Mouse (Mus musculus) midbrain, embryonic 12.5 days (tissue): ENCODE results near the gene Kirrel2. TPM values are rescaled to one million over a fixed set of nuclear protein-coding genes. Genes with fewer than 3 reads are reported as not detected.

Experiments
- ATAC-seq: fragments of 200-750 bp; cut with Nextera tagmentation; 2 replicates; pipeline ENCODE4 v1.8.0; 2017; ENCODE audit warnings: low read depth, moderate TSS enrichment, moderate library complexity; ENCODE audit not compliant: low FRiP score
- H3K27ac ChIP-seq: fragments of 300-500 bp; sonication (generic); replicated peaks from 2 replicates; pipeline ENCODE4 v1.5.1; 2016; ENCODE audit warnings: mild to moderate bottlenecking
- H3K27me3 ChIP-seq: fragments of 300-500 bp; sonication (generic); 2 replicates; pipeline ENCODE4 v1.6.1; 2016; ENCODE audit warnings: mild to moderate bottlenecking
- H3K36me3 ChIP-seq: fragments of 300-500 bp; sonication (generic); 2 replicates; pipeline ENCODE4 v1.6.1; 2016
- H3K4me1 ChIP-seq: fragments of 300-500 bp; sonication (generic); 2 replicates; pipeline ENCODE4 v1.6.1; 2016
- H3K4me2 ChIP-seq: fragments of 300-500 bp; sonication (generic); replicated peaks from 2 replicates; pipeline ENCODE4 v1.6.1; 2016; ENCODE audit warnings: mild to moderate bottlenecking, moderate library complexity
- H3K4me3 ChIP-seq: fragments of 300-500 bp; sonication (generic); 2 replicates; pipeline ENCODE4 v1.5.1; 2016; ENCODE audit warnings: mild to moderate bottlenecking
- H3K9ac ChIP-seq: fragments of 300-500 bp; sonication (generic); replicated peaks from 2 replicates; pipeline ENCODE4 v1.6.1; 2016; ENCODE audit warnings: mild to moderate bottlenecking, moderate library complexity
- H3K9me3 ChIP-seq: fragments of 300-500 bp; sonication (generic); 2 replicates; pipeline ENCODE4 v1.6.1; 2016; ENCODE audit warnings: mild to moderate bottlenecking
- WGBS: fragments of 180-500 bp; shearing (Covaris S2); methylation state at CpG from one replicate; pipeline ENCODE4 v1.1.7; 2016; 5-methylcytosine and 5-hydroxymethylcytosine counted together
- polyA plus RNA-seq: library from polyadenylated mRNA; unstranded; fragments of >200 nt; fragmentation: Nextera tagmentation; extraction: Ambion mirVana; gene quantifications from 2 replicates; pipeline ENCODE4 v1.2.1, GENCODE M21; 2016

Gene Kirrel2
- polyA plus RNA-seq, 1 experiment from 2014 or later, result 4.7 TPM

DNA sequence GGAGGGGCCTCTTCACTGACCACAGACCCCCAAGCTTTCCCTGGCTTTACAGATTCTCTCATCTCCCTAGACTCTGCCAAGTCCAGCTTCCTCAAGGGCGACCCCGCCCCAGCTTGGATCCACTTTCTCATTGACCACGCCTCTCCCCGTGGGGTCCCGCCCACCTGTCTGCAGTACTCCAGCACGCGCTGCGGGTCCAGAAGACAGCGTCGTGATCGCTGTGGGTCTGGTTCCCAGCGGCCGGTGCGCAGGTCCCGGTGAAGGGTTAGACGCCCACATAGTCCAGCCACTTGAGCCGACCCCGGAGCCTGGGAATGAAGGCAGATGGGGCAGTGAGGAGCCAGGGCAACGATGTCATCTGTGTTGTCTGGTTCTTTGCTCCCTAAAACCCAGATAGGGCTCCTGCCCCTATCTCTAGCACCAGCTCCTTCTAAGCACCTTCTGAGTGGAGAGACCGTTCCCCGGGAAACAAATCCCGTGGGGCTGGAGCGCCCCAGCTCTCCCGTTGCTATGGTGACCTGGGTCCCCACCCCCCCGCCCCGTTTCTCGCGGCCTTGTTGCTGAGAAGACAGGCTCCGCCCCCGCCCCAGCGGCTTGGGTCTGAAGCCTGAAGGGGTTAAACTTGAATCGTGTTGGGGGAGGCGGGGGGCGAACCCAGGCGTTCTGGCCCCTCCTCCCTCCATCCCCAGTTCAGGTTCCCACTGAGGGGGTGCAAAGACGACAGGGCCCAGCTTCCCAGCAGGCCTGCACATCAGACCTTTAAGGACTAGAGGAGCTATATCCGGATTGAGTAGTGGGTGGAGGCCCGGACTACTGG, 13.1 kb downstream of the Kirrel2 start:
- H3K27ac ChIP-seq, result peak overlapping the region; percentile 98
- peak overlapping the region; percentile 90 for H3K9ac ChIP-seq
- peak overlapping the region; percentile 89 for H3K4me3 ChIP-seq
- 0% methylated on average over 38 of the region's 38 CpGs for WGBS
- H3K4me1 ChIP-seq, result peaks cover 37% of the 10 kb centered on the region
- peak overlapping the region; percentile 79 for H3K4me2 ChIP-seq
- H3K9me3 ChIP-seq, result 0 out of 2 replicates have a peak, but pooled peaks cover 7% of the 10 kb centered on the region
- no peaks in the 10 kb centered on the region for H3K27me3 ChIP-seq
- peak; percentile 62 for ATAC-seq
- H3K36me3 ChIP-seq, result peaks cover 38% of the 10 kb centered on the region

DNA sequence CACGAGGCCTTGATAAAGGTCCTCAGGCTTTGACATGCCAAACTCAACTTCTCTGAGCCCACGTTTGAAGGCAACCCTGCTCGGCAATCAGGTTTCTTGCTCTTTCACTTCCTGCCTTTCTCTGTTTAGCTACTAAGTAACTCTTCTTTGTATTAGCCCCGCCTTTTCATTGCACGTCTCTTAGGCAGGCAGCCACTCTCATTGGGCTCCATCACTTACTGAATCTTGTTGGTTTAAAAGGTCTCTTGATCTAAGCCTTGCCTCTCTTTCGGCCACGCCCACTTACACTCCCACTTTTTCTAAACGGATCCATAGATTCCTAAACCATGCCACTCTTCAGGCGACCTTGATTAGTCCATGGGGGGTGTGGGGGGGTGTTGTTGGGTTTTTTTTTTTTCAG, 13.8 kb downstream of the Kirrel2 start:
- H3K27me3 ChIP-seq, result no peaks in the 10 kb centered on the region
- H3K9me3 ChIP-seq, result 0 out of 2 replicates have a peak, but pooled peaks cover 7% of the 10 kb centered on the region
- peak overlapping the region; percentile 98 for H3K27ac ChIP-seq
- ATAC-seq, result no peak
- 18% methylated on average over 9 of the region's 9 CpGs for WGBS
- peak overlapping the region; percentile 89 for H3K4me3 ChIP-seq
- peaks cover 45% of the 10 kb centered on the region for H3K36me3 ChIP-seq
- H3K4me2 ChIP-seq, result peak overlapping the region; percentile 79
- peaks cover 37% of the 10 kb centered on the region for H3K4me1 ChIP-seq
- H3K9ac ChIP-seq, result no peak overlapping the region

DNA sequence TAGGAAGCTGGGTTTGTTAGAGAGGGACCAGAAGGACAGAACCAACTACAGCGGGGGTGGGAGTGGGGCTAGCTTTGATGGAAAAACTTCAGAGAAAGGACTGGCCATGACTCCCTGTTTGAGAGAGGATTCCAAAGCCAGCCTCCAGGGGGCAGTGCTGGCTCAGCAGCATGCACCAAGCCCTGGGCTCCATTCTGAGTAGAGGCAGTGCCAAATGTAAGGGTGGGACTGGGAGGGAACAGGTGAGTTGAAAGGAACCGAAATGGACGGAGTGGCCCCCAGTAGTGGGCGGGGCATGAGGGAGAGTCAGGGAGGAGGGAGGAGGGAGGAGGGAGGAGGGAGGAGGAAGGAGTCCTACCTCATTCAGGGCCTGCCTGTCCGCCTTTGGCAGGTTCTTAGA, 16.8 kb downstream of the Kirrel2 start:
- WGBS, result 25% methylated on average over 5 of the region's 5 CpGs
- peaks cover 73% of the 10 kb centered on the region for H3K36me3 ChIP-seq
- no peaks in the 10 kb centered on the region for H3K9me3 ChIP-seq
- no peak overlapping the region for H3K4me3 ChIP-seq
- H3K27ac ChIP-seq, result no peak overlapping the region
- H3K27me3 ChIP-seq, result peaks cover 8% of the 10 kb centered on the region; the same call in 1 of the 2 replicates
- H3K9ac ChIP-seq, result no peak overlapping the region
- no peak overlapping the region for H3K4me2 ChIP-seq
- ATAC-seq, result no peak
- peaks cover 31% of the 10 kb centered on the region for H3K4me1 ChIP-seq

DNA sequence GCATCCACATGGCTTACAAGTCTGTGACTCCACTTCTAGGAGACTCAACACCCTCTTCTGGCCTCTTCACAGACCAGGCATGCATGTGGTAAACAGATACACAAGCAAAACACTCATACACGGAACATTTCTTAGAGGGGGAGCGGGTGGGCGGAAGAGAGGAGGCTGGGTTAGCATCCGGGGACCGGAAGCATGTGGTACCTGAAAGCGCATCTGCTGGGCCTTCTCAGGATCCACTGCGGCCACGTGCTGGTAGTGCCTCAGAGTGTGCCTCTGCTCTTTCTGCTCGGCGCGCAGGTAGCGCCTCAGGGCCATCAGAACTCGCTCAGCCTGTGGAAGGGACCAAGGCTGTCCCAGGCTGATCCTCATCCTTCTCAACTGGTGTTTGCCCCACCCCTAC, 17.8 kb downstream of the Kirrel2 start:
- H3K4me1 ChIP-seq, result peaks cover 24% of the 10 kb centered on the region
- no peak overlapping the region for H3K27ac ChIP-seq
- WGBS, result 78% methylated on average over 13 of the region's 13 CpGs
- peaks cover 8% of the 10 kb centered on the region; the same call in 1 of the 2 replicates for H3K27me3 ChIP-seq
- H3K9me3 ChIP-seq, result no peaks in the 10 kb centered on the region
- peaks cover 82% of the 10 kb centered on the region for H3K36me3 ChIP-seq
- H3K4me2 ChIP-seq, result no peak overlapping the region
- 0 out of 2 replicates have a peak overlapping the region, but pooled peaks have one; percentile 11 for H3K9ac ChIP-seq
- H3K4me3 ChIP-seq, result no peak overlapping the region
- no peak for ATAC-seq

DNA sequence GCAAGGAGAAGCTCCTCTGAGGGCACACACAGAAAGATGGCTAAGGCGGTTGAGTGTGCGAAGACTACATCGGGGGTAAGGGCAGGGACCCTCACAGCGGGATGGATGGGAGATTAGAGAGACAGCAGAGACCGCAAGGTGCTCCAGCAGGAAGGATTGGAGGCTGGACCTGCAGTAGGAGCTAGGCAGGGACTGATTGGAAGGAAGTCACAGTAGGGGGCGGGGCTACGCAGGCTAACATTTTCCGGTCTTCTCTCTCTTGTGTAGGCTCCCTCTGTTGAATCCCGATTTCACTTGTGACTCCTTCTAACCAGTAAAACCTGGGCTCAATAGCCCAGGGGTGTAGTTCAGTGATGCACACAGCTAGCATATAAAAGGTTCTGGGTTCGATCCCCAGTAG, 20.6 kb downstream of the Kirrel2 start:
- ATAC-seq, result no peak
- Histone ChIP-seq H3K27me3 (peaks cover 8% of the 10 kb centered on the region; the same call in 1 of the 2 replicates), H3K9ac (no peak overlapping the region), H3K4me3 (no peak overlapping the region), H3K4me1 (no peaks in the 10 kb centered on the region), H3K4me2 (no peak overlapping the region), H3K36me3 (peaks cover 72% of the 10 kb centered on the region), H3K9me3 (no peaks in the 10 kb centered on the region), H3K27ac (no peak overlapping the region)
- 20% methylated on average over 10 of the region's 10 CpGs for WGBS

DNA sequence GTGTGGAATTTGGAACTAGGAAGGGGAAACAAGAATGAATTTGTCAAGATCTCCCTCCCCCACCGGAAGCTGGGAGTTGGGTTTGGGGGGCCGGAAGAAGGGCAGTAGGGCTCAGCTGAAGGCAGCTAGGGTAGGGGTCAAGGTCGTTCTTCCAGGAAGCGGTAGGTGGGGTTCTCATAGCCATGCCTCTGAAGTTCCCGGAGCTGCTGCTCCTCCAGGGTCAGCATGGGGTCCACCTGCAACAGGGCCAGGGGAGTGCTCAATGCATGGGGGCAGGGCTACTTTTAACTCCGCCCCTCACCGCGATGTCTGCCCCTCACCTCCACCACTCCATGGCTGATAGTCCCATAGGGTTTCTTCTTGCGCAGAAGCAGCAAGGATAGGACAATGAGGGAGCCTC, 22.3 kb downstream of the Kirrel2 start:
- Histone ChIP-seq H3K4me2 (no peak overlapping the region), H3K27ac (no peak overlapping the region), H3K4me3 (no peak overlapping the region), H3K27me3 (peaks cover 8% of the 10 kb centered on the region; the same call in 1 of the 2 replicates), H3K36me3 (peaks cover 55% of the 10 kb centered on the region), H3K9me3 (no peaks in the 10 kb centered on the region), H3K4me1 (no peaks in the 10 kb centered on the region), H3K9ac (no peak overlapping the region)
- WGBS, result 57% methylated on average over 9 of the region's 9 CpGs
- ATAC-seq, result no peak

DNA sequence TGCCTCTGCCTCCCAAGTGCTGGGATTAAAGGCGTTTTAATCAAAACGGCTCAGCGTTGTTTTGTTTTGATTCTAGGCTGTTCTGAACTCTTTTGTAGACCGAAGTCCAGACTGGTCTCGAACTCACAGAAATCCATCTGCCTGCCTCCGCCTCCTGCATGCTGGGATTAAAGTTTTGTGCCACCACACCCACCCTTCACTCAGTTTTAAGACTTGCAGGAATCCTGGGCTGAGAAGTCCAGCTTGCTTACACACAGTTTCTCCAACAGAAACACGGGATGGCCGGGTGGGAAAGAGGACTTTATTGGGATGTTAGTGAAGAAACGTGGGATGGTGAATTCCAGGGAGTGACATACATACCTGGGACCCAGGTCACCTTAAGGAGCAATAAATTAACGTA, 22.8 kb downstream of the Kirrel2 start:
- Histone ChIP-seq H3K4me1 (no peaks in the 10 kb centered on the region), H3K4me3 (no peak overlapping the region), H3K36me3 (peaks cover 51% of the 10 kb centered on the region), H3K27me3 (peaks cover 8% of the 10 kb centered on the region; the same call in 1 of the 2 replicates), H3K9ac (no peak overlapping the region), H3K27ac (no peak overlapping the region), H3K4me2 (no peak overlapping the region), H3K9me3 (no peaks in the 10 kb centered on the region)
- WGBS, result 74% methylated on average over 10 of the region's 10 CpGs
- no peak for ATAC-seq

DNA sequence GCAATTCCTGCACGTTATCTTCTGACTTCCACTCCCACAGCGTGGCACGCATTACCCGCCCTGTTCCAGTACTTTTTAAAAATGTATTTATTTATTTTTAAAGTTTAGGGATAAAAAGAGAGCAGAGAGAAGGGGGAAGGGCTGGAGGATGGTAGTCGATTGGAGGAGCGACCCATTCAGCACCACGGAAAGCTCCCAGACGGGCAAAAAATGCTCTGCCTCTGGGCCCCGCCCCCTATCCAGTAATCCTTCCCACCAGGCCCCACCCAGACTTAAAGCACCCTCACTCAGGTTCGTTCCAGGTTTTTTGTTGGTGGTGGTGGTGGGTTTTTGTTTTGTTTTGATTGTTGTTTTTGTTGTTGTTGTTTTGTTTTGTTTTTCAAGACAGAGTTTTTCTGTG, 23.3 kb downstream of the Kirrel2 start:
- H3K4me3 ChIP-seq, result no peak overlapping the region
- ATAC-seq, result no peak
- no peak overlapping the region for H3K4me2 ChIP-seq
- H3K9ac ChIP-seq, result no peak overlapping the region
- peaks cover 8% of the 10 kb centered on the region; the same call in 1 of the 2 replicates for H3K27me3 ChIP-seq
- no peaks in the 10 kb centered on the region for H3K4me1 ChIP-seq
- 4% methylated on average over 10 of the region's 10 CpGs for WGBS
- H3K9me3 ChIP-seq, result no peaks in the 10 kb centered on the region
- no peak overlapping the region for H3K27ac ChIP-seq
- peaks cover 46% of the 10 kb centered on the region for H3K36me3 ChIP-seq

DNA sequence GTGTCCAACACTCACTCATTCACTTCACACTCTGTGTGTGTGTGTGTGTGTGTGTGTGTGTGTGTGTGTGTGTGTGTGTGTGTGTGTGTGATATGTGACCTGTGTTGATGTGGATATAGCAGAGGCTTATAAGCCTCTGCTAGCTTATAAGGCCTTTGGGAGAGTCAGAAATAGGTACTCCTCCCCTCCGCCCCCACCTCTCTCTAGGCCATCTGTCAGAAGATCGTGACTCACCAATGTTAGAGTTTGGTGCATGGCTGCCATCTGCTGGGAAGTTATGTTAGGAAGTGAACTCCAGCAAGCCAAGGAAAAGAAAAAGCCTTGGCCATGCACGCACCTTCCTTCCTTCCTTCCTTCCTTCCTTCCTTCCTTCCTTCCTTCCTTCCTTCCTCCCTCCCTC, 25.7 kb downstream of the Kirrel2 start:
- peaks cover 30% of the 10 kb centered on the region for H3K36me3 ChIP-seq
- WGBS, result 3% methylated on average over 3 of the region's 3 CpGs

DNA sequence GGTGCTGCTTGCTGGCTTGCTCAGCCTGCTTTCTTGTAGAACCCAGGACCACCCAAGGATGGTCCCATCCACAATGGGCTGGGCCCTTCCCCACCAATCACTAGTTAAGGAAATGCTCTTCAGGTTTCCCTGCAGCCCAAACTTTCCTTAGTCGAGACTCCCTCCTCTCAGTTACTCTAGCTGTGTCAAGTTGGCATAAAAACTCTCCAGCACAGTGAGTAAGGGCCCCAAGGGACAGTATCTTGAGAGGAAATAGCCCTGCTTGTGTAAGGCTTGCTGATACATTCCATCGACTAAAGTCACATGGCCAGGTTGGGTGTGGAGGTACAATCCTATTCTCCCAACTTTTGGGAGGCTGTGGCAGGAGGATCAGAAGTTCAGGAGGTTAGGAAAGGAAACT, 27.3 kb downstream of the Kirrel2 start:
- ATAC-seq, result no peak
- no peak overlapping the region for H3K4me2 ChIP-seq
- H3K4me1 ChIP-seq, result no peaks in the 10 kb centered on the region
- 64% methylated on average over 2 of the region's 2 CpGs for WGBS
- no peak overlapping the region for H3K27ac ChIP-seq
- H3K4me3 ChIP-seq, result no peak overlapping the region
- no peak overlapping the region for H3K9ac ChIP-seq
- no peaks in the 10 kb centered on the region for H3K27me3 ChIP-seq
- H3K9me3 ChIP-seq, result no peaks in the 10 kb centered on the region
- H3K36me3 ChIP-seq, result peaks cover 19% of the 10 kb centered on the region

More for the DNA sequence above, 25.7 kb downstream of the Kirrel2 start:
- Histone ChIP-seq H3K27ac (no peak overlapping the region), H3K27me3 (peaks cover 8% of the 10 kb centered on the region; the same call in 1 of the 2 replicates), H3K9me3 (no peaks in the 10 kb centered on the region), H3K4me3 (no peak overlapping the region), H3K4me2 (no peak overlapping the region), H3K4me1 (no peaks in the 10 kb centered on the region), H3K9ac (no peak overlapping the region)
- ATAC-seq, result peak; percentile 58; the same call in 1 of the 2 replicates

DNA sequence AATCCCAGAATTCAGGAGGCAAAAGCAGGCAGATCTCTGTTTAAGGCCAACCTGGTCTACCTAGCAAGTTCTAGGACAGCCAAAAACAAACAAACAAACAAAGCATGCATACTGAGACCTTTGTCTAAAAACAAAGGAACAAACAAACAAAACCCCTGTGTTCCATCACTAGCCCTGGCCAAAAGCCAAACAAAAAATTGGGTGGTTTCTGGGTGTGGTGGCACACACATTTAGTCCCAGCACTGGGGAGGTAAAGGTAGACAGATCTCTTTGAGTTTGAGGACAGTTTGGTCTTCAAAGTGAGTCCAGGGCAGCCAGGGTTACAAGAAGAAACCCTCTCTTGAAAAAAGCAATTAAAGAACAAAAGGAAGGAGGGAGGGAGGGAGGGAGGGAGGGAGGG, 28.2 kb downstream of the Kirrel2 start:
- H3K27ac ChIP-seq, result no peak overlapping the region
- no peak for ATAC-seq

DNA sequence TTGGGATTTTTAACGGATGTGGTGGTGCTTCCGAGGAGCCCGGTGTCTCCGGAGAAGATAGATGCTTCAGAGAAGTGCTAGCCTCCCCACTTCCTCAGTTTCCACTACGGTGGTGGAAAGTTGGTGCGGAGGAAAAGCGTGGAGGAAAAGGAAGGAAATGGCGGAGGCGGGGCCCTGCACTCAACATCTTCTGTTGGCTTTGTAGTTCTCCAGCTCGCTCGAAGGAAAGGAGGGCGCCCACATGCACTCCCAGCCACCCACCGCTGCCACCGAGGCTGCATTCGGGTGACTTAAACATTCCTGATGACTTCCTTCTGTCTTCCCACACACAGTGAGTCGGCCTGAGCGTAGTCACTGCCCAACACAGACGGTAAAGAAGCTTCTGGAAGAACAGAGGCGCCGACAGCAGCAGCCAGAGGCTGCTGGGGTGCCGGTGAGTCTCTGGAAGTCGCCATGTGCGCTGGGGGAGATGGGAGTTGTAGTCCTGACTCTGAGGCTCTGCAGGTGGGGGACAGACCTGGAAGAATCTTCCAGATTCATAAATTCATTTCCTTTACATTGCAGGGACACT, 34.3 kb downstream of the Kirrel2 start:
- peaks cover 11% of the 10 kb centered on the region; the same call in 1 of the 2 replicates for H3K36me3 ChIP-seq
- H3K9me3 ChIP-seq, result peaks cover 4% of the 10 kb centered on the region; the same call in 1 of the 2 replicates
- H3K27me3 ChIP-seq, result peaks cover 37% of the 10 kb centered on the region
- peak overlapping the region; percentile 96 for H3K4me2 ChIP-seq
- no peak overlapping the region for H3K27ac ChIP-seq
- ATAC-seq, result no peak
- H3K4me3 ChIP-seq, result peak overlapping the region; percentile 63
- peaks cover 16% of the 10 kb centered on the region for H3K4me1 ChIP-seq
- WGBS, result 53% methylated on average over 23 of the region's 23 CpGs
- peak overlapping the region; percentile 61; the same call in 1 of the 2 replicates for H3K9ac ChIP-seq

More for the DNA sequence above, 28.2 kb downstream of the Kirrel2 start:
- H3K9ac ChIP-seq, result no peak overlapping the region
- no peaks in the 10 kb centered on the region for H3K9me3 ChIP-seq
- H3K4me2 ChIP-seq, result no peak overlapping the region
- H3K4me1 ChIP-seq, result no peaks in the 10 kb centered on the region
- peaks cover 11% of the 10 kb centered on the region; the same call in 1 of the 2 replicates for H3K36me3 ChIP-seq
- H3K27me3 ChIP-seq, result no peaks in the 10 kb centered on the region; the same call in 1 of the 2 replicates
- no peak overlapping the region for H3K4me3 ChIP-seq
